20 mouse cellular contexts compared by ENCODE assay signal in genomic region chr19:53456681-53457080, GRCm38 (mm10).
DNase-seq lines count a peak whose midpoint lies in the region; ATAC-seq and TF ChIP-seq lines count a peak whose summit lies in the region.
"Had no signal": no experiment of that assay in that cellular context is flagged by ENCODE, and none has a peak within 500 bp of the region (broad histone marks: within the 10 kb centered on the region; RNA-seq: fewer than 3 reads in every experiment).

No protein-coding gene starts in this region.

- H3K36me3 ChIP-seq in lung, embryonic 14.5 days (ENCODE audit: insufficient read depth): no peaks in the 10 kb centered on the region
- H3K36me3 ChIP-seq: embryonic facial prominence, embryonic 12.5 days; forebrain, embryonic 12.5 days; heart, embryonic 13.5 days; hindbrain, embryonic 13.5 days had no signal

- no peak overlapping the region for H3K9ac ChIP-seq in lung, embryonic 14.5 days
- H3K9ac ChIP-seq: embryonic facial prominence, embryonic 12.5 days; forebrain, embryonic 12.5 days; heart, embryonic 13.5 days; hindbrain, embryonic 13.5 days had no signal

- peaks cover 72% of the 10 kb centered on the region for H3K4me1 ChIP-seq in cerebellum, adult 2 months (ENCODE audit: control insufficient read depth, insufficient read depth, low read length)
- H3K4me1 ChIP-seq in lung, embryonic 14.5 days (ENCODE audit: insufficient read depth): peaks cover 22% of the 10 kb centered on the region

- ATAC-seq in lung, embryonic 14.5 days (ENCODE audit: insufficient read depth): no peak
- ATAC-seq: activated CD4-positive, CD25-positive, alpha-beta regulatory T cell, adult 4 months; forebrain, embryonic 16.5 days; hindbrain, postnatal 0 days; Patski had no signal

- no peak overlapping the region for H3K4me3 ChIP-seq in cerebellum, adult 2 months (replicated peaks; ENCODE audit: insufficient read depth, low read depth, low read length)
- no peak overlapping the region for H3K4me3 ChIP-seq in lung, embryonic 14.5 days (ENCODE audit: low read depth, low read length)
- H3K4me3 ChIP-seq: embryonic facial prominence, embryonic 12.5 days; forebrain, embryonic 12.5 days; heart, embryonic 13.5 days; hindbrain, embryonic 13.5 days had no signal

- H3K27me3 ChIP-seq in cerebellum, adult 2 months (ENCODE audit: control insufficient read depth, insufficient read depth, low read length): no peaks in the 10 kb centered on the region
- peaks cover 3% of the 10 kb centered on the region; the same call in 1 of the 2 replicates for H3K27me3 ChIP-seq in lung, embryonic 14.5 days (ENCODE audit: insufficient read depth, low read length)
- H3K27me3 ChIP-seq: Patski had no signal

- no peak for TF ChIP-seq POLR2A in cerebellum, adult 2 months (IDR thresholded peaks at IDR 0.05; ENCODE audit: borderline replicate concordance, insufficient read depth, low read length)

- peak overlapping the region; percentile 95 for H3K27ac ChIP-seq in cerebellum, adult 2 months (ENCODE audit: insufficient read depth, low read length)
- no peak overlapping the region for H3K27ac ChIP-seq in lung, embryonic 14.5 days (ENCODE audit: low read depth)
- H3K27ac ChIP-seq: embryonic facial prominence, embryonic 12.5 days; forebrain, embryonic 12.5 days; heart, embryonic 13.5 days; hindbrain, embryonic 13.5 days; hindbrain, postnatal 0 days had no signal

- DNase-seq in cerebellum, adult 2 months: peak in 1 of 2 experiments; percentile 32
- no peak for DNase-seq in cerebellum, postnatal 36 days
- peak; percentile 41 for DNase-seq in lung, embryonic 14.5 days
- DNase-seq in lung, postnatal 14 days: no peak
- DNase-seq in brain, adult 2 months (ENCODE audit: low read depth, low spot score): peak; percentile 43
- DNase-seq in urinary bladder, postnatal 4 days (ENCODE audit: low spot score in 2 of 2): no peak
- DNase-seq: adrenal gland, adult 8-10 months; cerebellum, postnatal 10 days; embryo, embryonic 11 days; gastrocnemius, postnatal 14 days; heart, postnatal 14 days; kidney, adult 18-20 months had no signal

- TF ChIP-seq CTCF in cerebellum, adult 2 months (IDR thresholded peaks at IDR 0.05; ENCODE audit: borderline replicate concordance, insufficient read depth, low read depth, low read length): no peak
- TF ChIP-seq CTCF in lung, embryonic 14.5 days (IDR thresholded peaks at IDR 0.05; ENCODE audit: low read depth): no peak

- H3K9me3 ChIP-seq in lung, embryonic 14.5 days (ENCODE audit: low read depth, low read length): no peaks in the 10 kb centered on the region
- H3K9me3 ChIP-seq: embryonic facial prominence, embryonic 12.5 days; forebrain, embryonic 12.5 days; heart, embryonic 13.5 days; hindbrain, embryonic 13.5 days had no signal

- no peak overlapping the region for H3K4me2 ChIP-seq in lung, embryonic 14.5 days
- H3K4me2 ChIP-seq: embryonic facial prominence, embryonic 12.5 days; forebrain, embryonic 12.5 days; heart, embryonic 13.5 days; hindbrain, embryonic 13.5 days had no signal

- 52% methylated on average over 5 of the region's 5 CpGs for WGBS in cerebellum, adult 2 months
- 74% methylated on average over 5 of the region's 5 CpGs for WGBS in lung, embryonic 14.5 days

Comparison
In these comparisons a context has a peak if more than half of its experiments do, and no peak if none do; other contexts are left out.
1. DNase-seq: peak in lung, embryonic 14.5 days (single experiment) and brain, adult 2 months (single experiment); none in cerebellum, postnatal 36 days (0 of 2), lung, postnatal 14 days (single experiment) and urinary bladder, postnatal 4 days (0 of 2).